Comparison of ENCODE assay signal across 20 mouse cellular contexts in the genomic region with DNA sequence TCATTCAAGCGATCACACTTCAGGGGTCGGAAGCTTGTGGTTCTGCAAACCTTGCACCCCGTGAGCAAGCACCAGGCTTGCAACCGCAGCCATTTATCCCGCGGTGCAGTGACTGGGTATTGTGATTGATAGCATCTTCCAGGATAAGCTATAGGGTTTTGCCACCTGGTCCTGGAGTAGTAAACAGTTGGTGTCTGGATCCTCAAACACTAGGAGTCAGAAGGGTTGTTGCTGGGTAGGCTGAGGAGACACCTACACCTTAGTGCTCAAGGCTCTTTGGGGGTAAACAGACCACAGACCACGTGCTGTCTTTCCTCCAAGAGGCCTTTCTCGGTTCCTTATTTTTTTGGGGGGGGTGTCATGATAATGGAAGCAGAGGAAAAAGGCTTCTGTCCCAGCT. TPM values are rescaled to one million over a fixed set of nuclear protein-coding genes. Genes with fewer than 3 reads are reported as not detected.
DNase-seq lines count a peak whose midpoint lies in the region; ATAC-seq and TF ChIP-seq lines count a peak whose summit lies in the region.
"Had no signal": no experiment of that assay in that cellular context is flagged by ENCODE, and none has a peak within 500 bp of the region (broad histone marks: within the 10 kb centered on the region; RNA-seq: fewer than 3 reads in every experiment).

No protein-coding gene starts in this region.

- no peaks in the 10 kb centered on the region for H3K9me3 ChIP-seq in kidney, embryonic 14.5 days (ENCODE audit: control insufficient read depth, low read length)
- H3K9me3 ChIP-seq: embryonic facial prominence, embryonic 13.5 days; forebrain, embryonic 12.5 days; heart, embryonic 13.5 days; hindbrain, embryonic 13.5 days had no signal

- H3K27ac ChIP-seq in cerebellum, adult 2 months (ENCODE audit: insufficient read depth, low read length) = no peak overlapping the region
- no peak overlapping the region for H3K27ac ChIP-seq in kidney, embryonic 14.5 days (ENCODE audit: low read depth, low read length)
- H3K27ac ChIP-seq: embryonic facial prominence, embryonic 13.5 days; forebrain, embryonic 12.5 days; heart, embryonic 13.5 days; hindbrain, embryonic 13.5 days; hindbrain, postnatal 0 days had no signal

- 63% methylated on average over 8 of the region's 8 CpGs for WGBS in cerebellum, adult 2 months
- WGBS in kidney, embryonic 14.5 days = 56% methylated on average over 8 of the region's 8 CpGs

- ATAC-seq in common myeloid progenitor, adult 5-6 weeks (replicated peaks; ENCODE audit: low read depth, poor library complexity, severe bottlenecking) = peak; percentile 84
- ATAC-seq in megakaryocyte progenitor cell, adult 5-6 weeks (replicated peaks; ENCODE audit: poor library complexity) = peak; percentile 84
- ATAC-seq in kidney, embryonic 14.5 days (ENCODE audit: low FRiP score, low TSS enrichment) = no peak
- ATAC-seq: forebrain, embryonic 16.5 days; hindbrain, postnatal 0 days; Patski had no signal

- H3K4me3 ChIP-seq in cerebellum, adult 2 months (replicated peaks; ENCODE audit: insufficient read depth, low read depth, low read length) = no peak overlapping the region
- H3K4me3 ChIP-seq in kidney, embryonic 14.5 days (ENCODE audit: low read length) = no peak overlapping the region
- H3K4me3 ChIP-seq: embryonic facial prominence, embryonic 13.5 days; forebrain, embryonic 12.5 days; heart, embryonic 13.5 days; hindbrain, embryonic 13.5 days had no signal

- no peaks in the 10 kb centered on the region; the same call in 1 of the 2 replicates for H3K27me3 ChIP-seq in cerebellum, adult 2 months (ENCODE audit: control insufficient read depth, insufficient read depth, low read length)
- H3K27me3 ChIP-seq in kidney, embryonic 14.5 days (ENCODE audit: control insufficient read depth, insufficient read depth, low read length) = no peaks in the 10 kb centered on the region
- H3K27me3 ChIP-seq: embryonic facial prominence, embryonic 13.5 days; forebrain, embryonic 12.5 days; heart, embryonic 13.5 days; hindbrain, embryonic 13.5 days had no signal

- no peak for TF ChIP-seq POLR2A in cerebellum, adult 2 months (IDR thresholded peaks at IDR 0.05; ENCODE audit: borderline replicate concordance, insufficient read depth, low read length)

- no peak overlapping the region for H3K9ac ChIP-seq in kidney, embryonic 14.5 days (ENCODE audit: low read depth, low read length)
- H3K9ac ChIP-seq: embryonic facial prominence, embryonic 13.5 days; forebrain, embryonic 12.5 days; heart, embryonic 13.5 days; hindbrain, embryonic 13.5 days had no signal

- no peaks in the 10 kb centered on the region for H3K36me3 ChIP-seq in kidney, embryonic 14.5 days (ENCODE audit: control insufficient read depth, insufficient read depth, low read length)
- H3K36me3 ChIP-seq: embryonic facial prominence, embryonic 13.5 days; forebrain, embryonic 12.5 days; heart, embryonic 13.5 days; hindbrain, embryonic 13.5 days had no signal

- H3K4me1 ChIP-seq in cerebellum, adult 2 months (ENCODE audit: control insufficient read depth, insufficient read depth, low read length) = peaks cover 2% of the 10 kb centered on the region; the same call in 1 of the 2 replicates
- no peaks in the 10 kb centered on the region for H3K4me1 ChIP-seq in kidney, embryonic 14.5 days (ENCODE audit: control insufficient read depth, insufficient read depth, low read length)
- H3K4me1 ChIP-seq: embryonic facial prominence, embryonic 13.5 days; hindbrain, embryonic 13.5 days had no signal

- peak; percentile 26 to 51 for DNase-seq in cerebellum, postnatal 10 days
- DNase-seq in cerebellum, adult 2 months = no peak
- no peak for DNase-seq in spleen, postnatal 14 days (ENCODE audit: low spot score in 2 of 2)
- DNase-seq in gastrocnemius, adult 8-10 months (ENCODE audit: low spot score in 2 of 2) = no peak
- DNase-seq: adrenal gland, adult 8-10 months; adrenal gland, postnatal 36 days; gastrocnemius, postnatal 14 days; heart, postnatal 36 days had no signal

- H3K4me2 ChIP-seq in kidney, embryonic 14.5 days (replicated peaks; ENCODE audit: low read depth, low read length) = no peak overlapping the region
- H3K4me2 ChIP-seq: embryonic facial prominence, embryonic 13.5 days; forebrain, embryonic 12.5 days; heart, embryonic 13.5 days; hindbrain, embryonic 13.5 days had no signal

- TF ChIP-seq CTCF in cerebellum, adult 2 months (IDR thresholded peaks at IDR 0.05; ENCODE audit: borderline replicate concordance, insufficient read depth, low read depth, low read length) = no peak

RNA-seq across cellular contexts. Expression of gene Naa11, which starts 27.9 kb away (rescaled TPM):
- not detected in 2 replicates for polyA plus RNA-seq in cerebellum, adult 2 months (2012; rRNA removed)
- total RNA-seq in common myeloid progenitor, adult 5-6 weeks (2017) = not detected in 2 replicates
- not detected in 2 replicates for total RNA-seq in megakaryocyte progenitor cell, adult 5-6 weeks (2015)
- total RNA-seq in megakaryocyte progenitor cell, adult 5-6 weeks (2017) = not detected in 2 replicates
- not detected for total RNA-seq in gastrocnemius, adult 8-10 months (2022)
- polyA plus RNA-seq in kidney, embryonic 14.5 days (2014; fragmentation: Nextera tagmentation; extraction: Ambion mirVana) = not detected in 2 replicates
- total RNA-seq: adrenal gland, adult 8-10 months; adrenal gland, postnatal 36 days; gastrocnemius, postnatal 14 days; heart, adult 8-10 months; heart, postnatal 36 days; hindbrain, postnatal 0 days had no signal
- polyA plus RNA-seq: embryonic facial prominence, embryonic 13.5 days; gonadal fat pad, adult 2 months; heart, embryonic 13.5 days; hindbrain, embryonic 13.5 days; Patski had no signal

Comparison
In these comparisons a context has a peak if more than half of its experiments do, and no peak if none do; other contexts are left out.
1. DNase-seq: peak in cerebellum, postnatal 10 days (2 of 2); none in cerebellum, adult 2 months (0 of 2), spleen, postnatal 14 days (0 of 2) and gastrocnemius, adult 8-10 months (0 of 2).